Mouse (Mus musculus): ENCODE data around the gene Ffar4.

- TF ChIP-seq CTCF (IDR thresholded peaks at IDR 0.05; ENCODE audit: low read depth, low read length) (no peak), POLR2A (IDR thresholded peaks at IDR 0.05; ENCODE audit: borderline replicate concordance, low read depth, low read length) (no peak)
Observed at GRCm38 (mm10) chr19:38126656-38127055, 29.8 kb downstream of the Ffar4 start.

Data from bone marrow macrophage, adult 2 months (primary cell).